Mouse (Mus musculus) cerebellum, postnatal 25 days (tissue): ENCODE data around the gene D10Jhu81e.
A peak's percentile ranks its signal among the peaks of the same experiment; 100 is the strongest.
"Not testable (repeated sequence)": the region's sequence is repeated elsewhere in the genome, so short reads cannot be mapped to it uniquely, and the experiment has no call there.

Experiments used
- DNase-seq, 2 experiments: peaks; one replicate each; pipeline ENCODE4 v3.0.0; 2021; ENCODE audit warnings: mixed read lengths in 2 of 2

Gene D10Jhu81e

GRCm38 (mm10) chr10:78169281-78170042, at the start of gene D10Jhu81e:
Gene D10Jhu81e (minus strand): TSS chr10:78169782.
- peak; percentile 100 for DNase-seq

GRCm38 (mm10) chr10:78218576-78218975, 49.0 kb upstream of the D10Jhu81e start:
- DNase-seq, result no peak

- DNase-seq, result no peak
Observed at GRCm38 (mm10) chr10:78216376-78217083, 46.9 kb upstream of the D10Jhu81e start.

DNA sequence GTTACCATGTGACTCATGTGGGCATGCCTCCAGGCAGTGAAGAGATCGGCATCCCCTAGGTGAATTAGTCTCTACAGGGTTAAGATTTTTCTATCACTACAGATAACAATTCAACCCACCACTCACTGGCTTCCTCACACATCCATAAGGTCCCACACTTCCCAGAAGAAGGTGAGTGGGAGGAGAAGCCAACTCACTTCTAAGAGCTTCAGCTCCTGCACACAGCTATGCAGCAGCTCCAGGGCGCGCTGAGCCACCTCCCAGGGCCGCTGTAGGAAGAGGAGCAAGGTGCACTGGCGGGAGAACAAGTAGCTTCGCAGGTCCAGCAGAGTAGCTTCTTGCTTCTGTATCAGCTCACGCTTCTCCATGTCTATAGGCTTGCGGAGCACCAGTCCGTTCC, 44.8 kb upstream of the D10Jhu81e start:
- DNase-seq, result no peak

GRCm38 (mm10) chr10:78211311-78211710, 41.7 kb upstream of the D10Jhu81e start:
- DNase-seq, result peak in 1 of 2 experiments; percentile 38

GRCm38 (mm10) chr10:78201182-78201581, 31.6 kb upstream of the D10Jhu81e start:
- DNase-seq, result no peak

DNA sequence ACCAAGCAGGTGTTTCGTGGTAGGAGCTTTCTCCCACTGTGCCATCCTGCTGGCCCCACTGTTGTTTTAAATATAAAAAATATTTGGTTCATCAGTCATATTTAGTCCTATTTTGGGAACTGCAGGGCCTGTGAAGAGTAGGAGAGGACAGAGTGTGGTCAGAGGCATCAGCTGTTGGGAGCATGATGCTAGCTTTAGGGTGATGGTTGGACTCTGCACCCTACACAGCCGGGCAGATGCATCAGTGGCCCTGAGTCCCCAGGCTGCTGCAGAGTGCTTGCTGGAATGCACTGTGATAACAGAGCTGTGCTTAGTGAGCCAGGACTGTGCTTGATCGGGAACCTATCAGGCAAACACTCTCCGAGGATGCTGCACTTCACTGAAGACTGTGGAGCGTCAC, 23.4 kb upstream of the D10Jhu81e start:
- DNase-seq, result no peak

DNA sequence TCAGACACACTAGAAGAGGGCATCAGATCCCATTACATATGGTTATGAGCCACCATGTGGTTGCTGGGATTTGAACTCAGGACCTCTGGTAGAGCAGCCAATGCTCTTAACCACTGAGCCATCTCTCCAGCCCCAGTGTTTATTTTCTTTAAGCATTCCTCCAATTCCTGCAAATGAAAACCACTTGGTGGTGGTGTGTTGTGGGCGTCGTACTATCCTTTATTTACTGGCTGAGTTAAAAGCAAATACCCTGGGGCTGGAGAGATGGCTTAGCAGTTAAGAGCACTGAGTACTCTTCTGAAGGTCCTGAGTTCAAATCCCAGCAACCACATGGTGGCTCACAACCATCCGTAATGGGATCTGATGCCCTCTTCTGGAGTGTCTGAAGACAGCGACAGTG, 16.5 kb upstream of the D10Jhu81e start:
- DNase-seq, result not testable (repeated sequence)

DNA sequence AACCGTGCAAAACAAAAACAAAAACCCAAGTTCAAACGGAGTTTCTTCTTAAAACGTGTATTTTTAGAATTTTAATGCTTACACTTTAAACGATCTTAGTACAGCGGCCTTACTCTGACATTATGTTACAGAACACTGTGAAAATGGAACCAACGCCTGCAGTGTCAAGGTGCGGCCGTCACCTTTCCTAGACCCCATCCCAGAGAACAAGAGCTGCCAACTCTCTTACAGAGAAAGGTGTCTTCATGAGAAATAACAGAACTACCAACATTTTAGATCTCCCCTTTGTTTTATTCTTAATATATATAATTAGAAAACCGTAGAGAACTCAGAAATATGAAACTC, 15.8 kb upstream of the D10Jhu81e start:
- no peak for DNase-seq

- DNase-seq, result peak; percentile 90 to 94
Observed at GRCm38 (mm10) chr10:78184531-78185380, 15.2 kb upstream of the D10Jhu81e start, which contains the start of gene Pwp2. Gene Pwp2 (minus strand): TSS chr10:78185149.

DNA sequence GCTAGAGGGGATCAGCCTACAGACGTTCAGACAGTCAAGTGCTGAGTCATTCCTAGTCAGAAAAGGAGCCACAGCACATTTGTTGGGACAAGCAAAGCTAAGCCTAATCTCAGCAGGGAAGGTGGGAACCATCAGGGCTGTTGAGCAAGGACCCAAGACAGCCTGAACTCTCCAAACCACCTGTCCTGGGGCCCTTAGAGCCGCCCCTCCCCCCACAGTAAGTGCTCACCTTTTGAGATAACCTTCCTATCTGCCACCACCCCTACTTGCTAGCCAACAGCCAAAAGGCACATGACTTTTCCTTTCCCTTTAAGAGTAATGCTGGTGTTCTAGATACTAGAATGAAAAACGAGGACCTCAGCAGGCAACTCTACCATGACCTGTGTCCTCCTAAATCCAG, 14.0 kb upstream of the D10Jhu81e start:
- DNase-seq, result no peak

DNA sequence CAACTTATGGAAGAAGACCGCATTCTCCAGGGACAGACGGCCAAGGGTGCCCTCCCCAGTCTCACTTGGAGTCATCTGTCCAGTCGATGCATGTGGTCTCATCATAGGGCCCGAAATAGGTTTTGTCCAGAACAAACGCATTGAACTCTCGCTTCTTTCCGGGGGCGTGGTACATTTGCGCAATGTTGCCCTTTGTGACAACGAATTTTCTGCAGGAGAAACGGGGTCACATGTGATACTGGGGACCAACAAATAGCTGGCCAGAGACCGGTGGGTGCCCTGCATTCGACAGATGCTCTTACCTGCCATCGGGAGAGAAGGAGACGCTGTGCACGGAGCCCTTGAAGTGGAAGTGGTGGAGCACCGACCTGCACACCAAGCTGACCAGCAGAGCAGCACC, 12.7 kb upstream of the D10Jhu81e start:
- DNase-seq, result no peak

- DNase-seq, result no peak
Observed at GRCm38 (mm10) chr10:78174474-78174873, 4.9 kb upstream of the D10Jhu81e start.

DNA sequence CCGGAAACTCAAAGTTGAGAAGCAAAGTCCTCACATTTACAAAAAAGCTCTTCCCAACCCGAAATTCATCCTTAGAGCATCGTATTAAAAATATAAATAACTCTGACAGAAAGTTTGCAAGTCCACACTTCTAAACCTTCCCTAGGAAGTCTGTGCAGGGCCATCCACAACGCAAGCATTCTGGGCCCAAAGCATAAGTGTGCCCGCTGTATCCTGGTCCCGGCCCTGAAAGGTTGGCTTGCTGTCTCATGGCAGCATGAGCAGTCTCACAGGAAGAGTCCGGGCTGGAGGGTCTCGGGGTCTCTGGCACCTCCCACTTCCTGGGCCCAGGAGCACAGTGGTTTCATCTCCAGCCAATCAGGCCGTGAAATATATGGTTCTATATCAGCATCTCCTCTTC, 2.0 kb upstream of the D10Jhu81e start:
- no peak for DNase-seq

GRCm38 (mm10) chr10:78171057-78171456, 1.5 kb upstream of the D10Jhu81e start:
- DNase-seq, result no peak

GRCm38 (mm10) chr10:78170445-78170844, 863 bp upstream of the D10Jhu81e start:
- no peak for DNase-seq

DNA sequence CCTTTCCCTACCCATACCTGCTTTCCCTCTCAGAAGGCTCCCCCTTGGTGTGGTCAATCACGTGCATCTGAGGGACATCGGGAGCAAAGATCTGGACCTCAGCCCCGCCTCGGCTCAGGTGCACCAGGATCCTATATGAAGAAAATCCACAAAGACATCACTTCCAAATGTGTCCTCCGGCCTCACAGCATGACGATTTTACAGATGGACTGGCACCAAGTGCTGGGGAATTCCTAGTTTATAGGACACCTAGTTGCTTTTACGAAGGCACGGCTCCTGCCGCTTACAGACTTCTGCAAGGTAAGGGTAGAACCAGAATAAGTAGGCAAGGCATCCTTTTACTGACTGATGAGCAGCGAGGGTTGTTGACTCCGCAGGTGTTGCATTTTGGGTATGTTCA, 790 bp downstream of the D10Jhu81e start:
- DNase-seq, result no peak

- no peak for DNase-seq
Observed at GRCm38 (mm10) chr10:78167775-78168174, 1.8 kb downstream of the D10Jhu81e start.

GRCm38 (mm10) chr10:78167333-78167732, 2.2 kb downstream of the D10Jhu81e start:
- DNase-seq, result peak; percentile 62 to 69

DNA sequence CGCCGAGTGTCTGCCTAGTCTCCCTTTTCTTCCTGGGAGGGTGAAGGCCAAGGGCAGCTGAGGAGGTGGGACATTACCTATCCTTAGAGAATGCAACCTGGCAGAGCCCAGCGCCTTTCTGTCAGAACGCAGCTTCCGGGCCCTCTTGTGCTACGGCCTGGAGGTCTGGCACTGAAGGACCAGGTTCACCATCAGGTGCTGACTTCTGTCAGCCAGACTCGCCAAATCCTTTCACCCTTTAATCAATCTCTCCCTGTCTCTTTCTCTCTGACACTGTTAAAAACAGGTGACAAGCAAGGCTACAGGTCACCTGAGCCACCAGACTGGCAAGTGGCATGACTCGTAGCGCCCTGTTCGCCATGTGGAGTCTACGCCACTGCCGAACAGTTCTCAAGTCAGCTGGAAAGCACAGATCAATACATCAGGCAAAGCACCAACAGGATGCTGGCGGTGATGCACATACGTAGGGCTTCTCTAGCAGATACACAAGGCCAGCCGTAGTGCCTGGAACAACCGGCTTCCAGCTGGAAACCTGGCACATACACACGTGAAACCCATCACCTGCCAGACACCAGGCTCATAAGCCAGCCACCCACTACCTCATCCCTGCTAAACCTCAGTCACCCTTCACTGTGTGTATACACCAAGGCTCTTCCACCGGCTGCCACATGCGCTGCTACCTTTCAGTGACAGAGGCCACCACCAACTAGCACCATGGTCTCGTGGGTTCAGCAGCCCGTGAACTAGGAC, 4.2 kb downstream of the D10Jhu81e start:
- DNase-seq, result peak; percentile 55 to 56

GRCm38 (mm10) chr10:78164786-78165185, 4.8 kb downstream of the D10Jhu81e start:
- peak; percentile 83 to 87 for DNase-seq

GRCm38 (mm10) chr10:78163923-78164322, 5.7 kb downstream of the D10Jhu81e start:
- peak; percentile 71 to 83 for DNase-seq

GRCm38 (mm10) chr10:78163241-78163640, 6.3 kb downstream of the D10Jhu81e start:
- DNase-seq, result no peak
